In the genomic region with DNA sequence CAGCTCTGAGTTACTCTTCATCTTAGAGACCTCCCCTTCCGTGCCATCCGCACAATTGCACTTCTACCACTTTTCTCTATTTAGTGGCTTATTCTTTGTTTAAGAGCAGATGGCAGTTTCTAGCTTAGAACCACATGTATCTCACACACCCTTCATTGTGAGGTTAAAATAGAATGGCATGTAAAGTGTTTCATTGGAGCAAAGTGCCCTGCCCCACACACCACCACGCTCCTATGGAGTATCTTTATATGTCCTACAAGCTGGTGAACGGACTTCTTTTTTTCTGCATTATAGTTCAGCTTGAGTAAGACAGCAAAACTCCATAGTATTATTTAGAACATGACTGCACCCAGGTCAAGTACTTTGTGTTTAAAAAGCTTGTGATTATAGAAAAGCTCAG, we compare ENCODE assay signal across 29 mouse cellular contexts.
DNase-seq lines count a peak whose midpoint lies in the region; ATAC-seq and TF ChIP-seq lines count a peak whose summit lies in the region.
"Had no signal": no experiment of that assay in that cellular context is flagged by ENCODE, and none has a peak within 500 bp of the region (broad histone marks: within the 10 kb centered on the region; RNA-seq: fewer than 3 reads in every experiment).

No protein-coding gene starts in this region.

- no peak overlapping the region for H3K4me2 ChIP-seq in forebrain, postnatal 0 days (ENCODE audit: low read depth)
- H3K4me2 ChIP-seq in forebrain, embryonic 15.5 days (replicated peaks) = no peak overlapping the region
- H3K4me2 ChIP-seq in heart, embryonic 14.5 days (ENCODE audit: low read length) = peak overlapping the region; percentile 2; the same call in 1 of the 2 replicates
- H3K4me2 ChIP-seq in heart, postnatal 0 days (ENCODE audit: low read depth, low read length) = peak overlapping the region; percentile 21
- H3K4me2 ChIP-seq: embryonic facial prominence, embryonic 13.5 days; forebrain, embryonic 12.5 days; hindbrain, embryonic 13.5 days had no signal

- ATAC-seq in forebrain, postnatal 0 days = peak; percentile 27; the same call in 1 of the 2 replicates
- no peak for ATAC-seq in forebrain, embryonic 15.5 days (replicated peaks)
- ATAC-seq in heart, embryonic 14.5 days (ENCODE audit: insufficient number of reproducible peaks, insufficient read depth, low FRiP score, low read depth) = no peak
- peak; percentile 83 for ATAC-seq in heart, postnatal 0 days (ENCODE audit: insufficient read depth, low read depth)
- ATAC-seq: activated CD4-positive, CD25-positive, alpha-beta regulatory T cell, adult 4 months; forebrain, embryonic 16.5 days; hindbrain, embryonic 16.5 days; inflammation-experienced regulatory T-cells, adult 6 months; intestine, embryonic 16.5 days had no signal

- H3K4me1 ChIP-seq in forebrain, postnatal 0 days (ENCODE audit: insufficient read depth) = no peaks in the 10 kb centered on the region
- H3K4me1 ChIP-seq in forebrain, embryonic 15.5 days = 0 out of 2 replicates have a peak, but pooled peaks cover 2% of the 10 kb centered on the region
- H3K4me1 ChIP-seq in heart, embryonic 14.5 days (ENCODE audit: control insufficient read depth in 2 of 2, insufficient read depth in 2 of 2, low read length in 2 of 2) = peaks cover 3% of the 10 kb centered on the region in 2 experiments; a peak in 2 of 4 replicates
- H3K4me1 ChIP-seq in heart, postnatal 0 days (ENCODE audit: control insufficient read depth, insufficient read depth) = peaks cover 10% of the 10 kb centered on the region
- H3K4me1 ChIP-seq: embryonic facial prominence, embryonic 13.5 days; forebrain, embryonic 12.5 days had no signal

- H3K27ac ChIP-seq in forebrain, postnatal 0 days (ENCODE audit: low read depth, low read length) = no peak overlapping the region
- no peak overlapping the region for H3K27ac ChIP-seq in forebrain, embryonic 15.5 days (replicated peaks)
- H3K27ac ChIP-seq in heart, embryonic 14.5 days (replicated peaks in 1 of 2; ENCODE audit: control insufficient read depth in 1 of 2, insufficient read depth in 1 of 2, low read depth in 2 of 2, low read length in 2 of 2) = peak overlapping the region in 1 of 2 experiments; percentile 3; a peak in 1 of 4 replicates
- H3K27ac ChIP-seq in heart, postnatal 0 days (ENCODE audit: low read depth) = no peak overlapping the region
- H3K27ac ChIP-seq: embryonic facial prominence, embryonic 10.5 days; embryonic facial prominence, embryonic 13.5 days; forebrain, embryonic 12.5 days; gastrocnemius, adult 2 months; hindbrain, embryonic 13.5 days had no signal

- intact Hi-C loops in heart, postnatal 14 days (cut with DNase I) = no loop called here

- TF ChIP-seq CTCF in forebrain, postnatal 0 days (IDR thresholded peaks at IDR 0.05; ENCODE audit: low read depth) = no peak
- TF ChIP-seq CTCF in heart, postnatal 0 days (IDR thresholded peaks at IDR 0.05; ENCODE audit: low read depth) = no peak

- no peak overlapping the region for H3K9ac ChIP-seq in forebrain, postnatal 0 days
- no peak overlapping the region for H3K9ac ChIP-seq in forebrain, embryonic 15.5 days (replicated peaks)
- no peak overlapping the region for H3K9ac ChIP-seq in heart, embryonic 14.5 days (ENCODE audit: low read length)
- no peak overlapping the region for H3K9ac ChIP-seq in heart, postnatal 0 days (replicated peaks; ENCODE audit: low read depth, low read length)
- H3K9ac ChIP-seq: embryonic facial prominence, embryonic 13.5 days; forebrain, embryonic 12.5 days; hindbrain, embryonic 13.5 days had no signal

- H3K27me3 ChIP-seq in forebrain, postnatal 0 days (ENCODE audit: insufficient read depth, low read length) = no peaks in the 10 kb centered on the region
- H3K27me3 ChIP-seq in forebrain, embryonic 15.5 days = no peaks in the 10 kb centered on the region
- H3K27me3 ChIP-seq in heart, embryonic 14.5 days (ENCODE audit: control insufficient read depth, insufficient read depth, low read length) = no peaks in the 10 kb centered on the region
- no peaks in the 10 kb centered on the region for H3K27me3 ChIP-seq in heart, postnatal 0 days (ENCODE audit: control insufficient read depth, insufficient read depth, low read length)
- H3K27me3 ChIP-seq: embryonic facial prominence, embryonic 13.5 days; forebrain, embryonic 12.5 days; hindbrain, embryonic 13.5 days had no signal

- TF ChIP-seq EP300 in heart, postnatal 0 days (IDR thresholded peaks at IDR 0.05; ENCODE audit: low read depth) = no peak

- DNase-seq in forebrain, postnatal 0 days = no peak
- no peak for DNase-seq in heart, postnatal 14 days
- DNase-seq in heart, postnatal 0 days (ENCODE audit: low spot score) = peak; percentile 25
- DNase-seq in heart, adult 11 months = no peak
- DNase-seq: adrenal gland, adult 8-10 months; adrenal gland, postnatal 25 days; cerebellum, adult 11-12 months; cerebellum, adult 8-10 months; cerebellum, postnatal 10 days; cerebellum, postnatal 36 days; embryo, embryonic 11 days; gastrocnemius, adult 2 months; gastrocnemius, postnatal 14 days; heart, adult 18-20 months; heart, postnatal 10 days; kidney, adult 18-20 months; kidney, adult 9 months had no signal

- no peak overlapping the region for H3K4me3 ChIP-seq in forebrain, postnatal 0 days (ENCODE audit: low read depth, low read length)
- no peak overlapping the region for H3K4me3 ChIP-seq in forebrain, embryonic 15.5 days
- no peak overlapping the region for H3K4me3 ChIP-seq in heart, embryonic 14.5 days (ENCODE audit: control insufficient read depth in 1 of 2, insufficient read depth in 1 of 2, low read depth in 1 of 2, low read length in 2 of 2)
- no peak overlapping the region for H3K4me3 ChIP-seq in heart, postnatal 0 days (ENCODE audit: low read depth, low read length)
- H3K4me3 ChIP-seq: embryonic facial prominence, embryonic 10.5 days; embryonic facial prominence, embryonic 13.5 days; erythroblast, embryonic 14.5 days; forebrain, embryonic 12.5 days; gastrocnemius, adult 2 months; hindbrain, embryonic 13.5 days had no signal

- no peaks in the 10 kb centered on the region for H3K9me3 ChIP-seq in forebrain, postnatal 0 days (ENCODE audit: low read length)
- H3K9me3 ChIP-seq in forebrain, embryonic 15.5 days = no peaks in the 10 kb centered on the region
- H3K9me3 ChIP-seq in heart, embryonic 14.5 days (ENCODE audit: control insufficient read depth, low read length) = no peaks in the 10 kb centered on the region
- H3K9me3 ChIP-seq in heart, postnatal 0 days (replicated peaks; ENCODE audit: control insufficient read depth, low read length) = no peaks in the 10 kb centered on the region
- H3K9me3 ChIP-seq: embryonic facial prominence, embryonic 10.5 days; embryonic facial prominence, embryonic 13.5 days; forebrain, embryonic 12.5 days; hindbrain, embryonic 13.5 days had no signal

- no peaks in the 10 kb centered on the region for H3K36me3 ChIP-seq in forebrain, postnatal 0 days (ENCODE audit: insufficient read depth)
- no peaks in the 10 kb centered on the region for H3K36me3 ChIP-seq in forebrain, embryonic 15.5 days
- H3K36me3 ChIP-seq in heart, embryonic 14.5 days (ENCODE audit: control insufficient read depth, insufficient read depth, low read length) = no peaks in the 10 kb centered on the region
- no peaks in the 10 kb centered on the region for H3K36me3 ChIP-seq in heart, postnatal 0 days (replicated peaks; ENCODE audit: control insufficient read depth, insufficient read depth, low read length)
- H3K36me3 ChIP-seq: embryonic facial prominence, embryonic 10.5 days; embryonic facial prominence, embryonic 13.5 days; forebrain, embryonic 12.5 days; hindbrain, embryonic 13.5 days had no signal

- 71% methylated on average over 4 of the region's 4 CpGs for WGBS in forebrain, postnatal 0 days
- WGBS in forebrain, embryonic 15.5 days = 75% methylated on average over 4 of the region's 4 CpGs
- 46% methylated on average over 4 of the region's 4 CpGs for whole genome bisulfite sequencing in heart, embryonic 14.5 days
- 48% methylated on average over 4 of the region's 4 CpGs for WGBS in heart, postnatal 0 days

Comparison
In these comparisons a context has a peak if more than half of its experiments do, and no peak if none do; other contexts are left out.
1. ATAC-seq: peak in forebrain, postnatal 0 days (single experiment) and heart, postnatal 0 days (single experiment); none in forebrain, embryonic 15.5 days (single experiment) and heart, embryonic 14.5 days (single experiment).
2. H3K4me2 ChIP-seq: peak in heart, embryonic 14.5 days (single experiment) and heart, postnatal 0 days (single experiment); none in forebrain, postnatal 0 days (single experiment) and forebrain, embryonic 15.5 days (single experiment).